ENCODE assay signal across 9 mouse cellular contexts in the genomic region with DNA sequence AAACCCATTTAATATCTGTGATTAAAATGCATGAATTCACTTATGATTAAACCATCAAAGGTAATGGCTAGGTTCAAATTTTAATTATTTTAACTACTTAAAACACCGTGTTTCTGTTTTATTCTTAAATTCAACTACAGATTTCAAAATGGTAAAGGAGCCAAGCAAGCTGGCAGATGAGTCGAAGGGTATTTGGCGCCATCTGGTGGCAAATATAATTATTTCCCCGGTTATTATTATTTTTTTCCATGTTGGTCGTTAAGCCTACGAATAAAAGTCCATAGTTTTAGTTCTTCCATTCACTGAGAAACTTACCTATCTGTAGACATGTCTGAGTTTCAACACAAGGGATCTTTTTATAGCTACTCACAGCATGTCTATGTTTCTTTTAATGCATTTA.
DNase-seq lines count a peak whose midpoint lies in the region; ATAC-seq and TF ChIP-seq lines count a peak whose summit lies in the region.
"Had no signal": no experiment of that assay in that cellular context is flagged by ENCODE, and none has a peak within 500 bp of the region (broad histone marks: within the 10 kb centered on the region; RNA-seq: fewer than 3 reads in every experiment).

No protein-coding gene starts in this region.

- H3K9ac ChIP-seq in embryonic facial prominence, embryonic 14.5 days (ENCODE audit: low read depth, low read length) = no peak overlapping the region
- H3K9ac ChIP-seq: embryonic facial prominence, embryonic 12.5 days had no signal

- H3K4me3 ChIP-seq in G1E (ENCODE audit: low read depth, low read length) = no peak overlapping the region
- no peak overlapping the region for H3K4me3 ChIP-seq in embryonic facial prominence, embryonic 14.5 days (ENCODE audit: low read depth, low read length)
- H3K4me3 ChIP-seq: embryonic facial prominence, embryonic 12.5 days had no signal

- no peak for TF ChIP-seq CTCF in G1E (IDR thresholded peaks at IDR 0.05; ENCODE audit: low read depth, low read length)

- no peak overlapping the region for H3K27ac ChIP-seq in embryonic facial prominence, embryonic 14.5 days (replicated peaks; ENCODE audit: low read depth, low read length)
- H3K27ac ChIP-seq: embryonic facial prominence, embryonic 12.5 days had no signal

- no peaks in the 10 kb centered on the region for H3K9me3 ChIP-seq in G1E (replicated peaks)
- H3K9me3 ChIP-seq in embryonic facial prominence, embryonic 14.5 days (ENCODE audit: control insufficient read depth, low read length) = no peaks in the 10 kb centered on the region
- H3K9me3 ChIP-seq: embryonic facial prominence, embryonic 12.5 days had no signal

- H3K4me2 ChIP-seq in embryonic facial prominence, embryonic 14.5 days (ENCODE audit: low read depth, low read length) = no peak overlapping the region
- H3K4me2 ChIP-seq: embryonic facial prominence, embryonic 12.5 days had no signal

- no peaks in the 10 kb centered on the region for H3K27me3 ChIP-seq in G1E (ENCODE audit: insufficient read depth, low read length)
- H3K27me3 ChIP-seq in embryonic facial prominence, embryonic 14.5 days (replicated peaks; ENCODE audit: control insufficient read depth, insufficient read depth, low read length) = no peaks in the 10 kb centered on the region
- H3K27me3 ChIP-seq: embryonic facial prominence, embryonic 12.5 days had no signal

- no peaks in the 10 kb centered on the region for H3K4me1 ChIP-seq in G1E (ENCODE audit: insufficient read depth, low read depth, low read length)
- no peaks in the 10 kb centered on the region for H3K4me1 ChIP-seq in embryonic facial prominence, embryonic 14.5 days (ENCODE audit: control insufficient read depth, insufficient read depth, low read length)
- H3K4me1 ChIP-seq: embryonic facial prominence, embryonic 12.5 days had no signal

- DNase-seq in kidney, postnatal 10 days = peak; percentile 5
- DNase-seq in kidney, adult 11 months = no peak
- peak; percentile 38 for DNase-seq in CD4-positive, CD25-positive, alpha-beta regulatory T cell, adult 2 months (ENCODE audit: low read depth, low spot score)
- DNase-seq in G1E (ENCODE audit: low spot score) = no peak
- DNase-seq in embryonic facial prominence, embryonic 14.5 days (ENCODE audit: low spot score) = peak; percentile 17
- DNase-seq in gastrocnemius, postnatal 4 days (ENCODE audit: low spot score in 2 of 2) = no peak
- no peak for DNase-seq in adrenal gland, postnatal 4 days (ENCODE audit: low spot score in 2 of 2)

- 7% methylated on average over 6 of the region's 6 CpGs for WGBS in embryonic facial prominence, embryonic 14.5 days

- 0 out of 2 replicates have a peak, but pooled peaks have one; percentile 18 for ATAC-seq in G1E (ENCODE audit: extremely low read depth, insufficient number of reproducible peaks, low FRiP score, poor library complexity, severe bottlenecking)
- no peak for ATAC-seq in embryonic facial prominence, embryonic 14.5 days (ENCODE audit: low read depth)
- ATAC-seq: midbrain, embryonic 16.5 days had no signal

- no peaks in the 10 kb centered on the region for H3K36me3 ChIP-seq in G1E (replicated peaks)
- no peaks in the 10 kb centered on the region for H3K36me3 ChIP-seq in embryonic facial prominence, embryonic 14.5 days (ENCODE audit: control insufficient read depth, insufficient read depth, low read length)
- H3K36me3 ChIP-seq: embryonic facial prominence, embryonic 12.5 days had no signal

Comparison
In these comparisons a context has a peak if more than half of its experiments do, and no peak if none do; other contexts are left out.
1. DNase-seq: peak in kidney, postnatal 10 days (single experiment), CD4-positive, CD25-positive, alpha-beta regulatory T cell, adult 2 months (single experiment) and embryonic facial prominence, embryonic 14.5 days (single experiment); none in kidney, adult 11 months (single experiment), G1E (single experiment), gastrocnemius, postnatal 4 days (0 of 2) and adrenal gland, postnatal 4 days (0 of 2).